Mouse (Mus musculus) lung, embryonic 16.5 days (tissue): ENCODE measurements around the gene Klf13. TPM values are rescaled to one million over a fixed set of nuclear protein-coding genes. Genes with fewer than 3 reads are reported as not detected.

Experiments
- polyA plus RNA-seq: library from polyadenylated mRNA; unstranded; fragments of >200 nt; fragmentation: Nextera tagmentation; extraction: Ambion mirVana; gene quantifications from 2 replicates; pipeline ENCODE4 v1.2.1, GENCODE M21; 2015

Gene Klf13
- polyA plus RNA-seq, 1 experiment from 2014 or later: 40.1 TPM

Other genes with a start within 250 kb of the Klf13 start
- gene E030018B13Rik, start 22.1 kb downstream of the Klf13 start, polyA plus RNA-seq: not detected in 2 replicates
- gene Trpm1, start 214.9 kb upstream of the Klf13 start, polyA plus RNA-seq: 0.10 TPM in 1 of 2 replicates, not detected in the other